Mouse (Mus musculus) T-helper 17 cell (primary cell): ENCODE measurements around the gene Myocos.

Source experiments
- in situ Hi-C, 2 experiments: fragments of 300-600 bp; cut with MboI, MseI; formaldehyde crosslinking; loops; 1 replicate in 1 of 2; 2 replicates in 1 of 2; pipeline ENCODE4 v1.15.1; 2025; ENCODE audit warnings: high pct_unique_total_duplicates in 2 of 2

Myocos gene

GRCm38 (mm10) chr1:162620487-162620886 lies 37.5 kb downstream of the Myocos start:
- in situ Hi-C loops, result no loop called here

- in situ Hi-C loops, result no loop called here
These were observed 42.5 kb downstream of the Myocos start for GRCm38 (mm10) chr1:162615511-162615910.

DNA sequence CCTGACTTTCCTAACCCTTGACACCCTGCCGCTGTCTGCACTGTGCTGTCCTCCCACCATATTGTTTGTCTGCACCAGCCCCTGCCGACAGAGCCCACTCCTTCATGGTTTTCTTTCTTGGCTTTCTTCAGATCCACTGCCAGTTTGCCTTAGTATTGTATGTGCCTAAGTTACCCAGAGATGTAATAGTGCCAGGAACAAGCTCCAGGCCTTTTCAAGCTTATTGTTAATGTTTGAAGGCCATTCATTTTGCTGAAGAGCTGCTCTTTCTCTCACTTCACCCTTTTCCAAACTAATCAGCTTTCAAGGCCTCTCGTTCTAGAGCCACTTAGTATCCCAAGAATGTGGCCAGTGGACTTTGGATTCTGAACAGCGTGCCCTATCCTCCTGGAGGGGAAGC lies 46.8 kb downstream of the Myocos start:
- in situ Hi-C loops, result no loop called here

GRCm38 (mm10) chr1:162609633-162610250 lies 48.3 kb downstream of the Myocos start:
- in situ Hi-C loops, result no loop called here

GRCm38 (mm10) chr1:162608127-162608526 lies 49.9 kb downstream of the Myocos start:
- in situ Hi-C loops, result no loop called here

DNA sequence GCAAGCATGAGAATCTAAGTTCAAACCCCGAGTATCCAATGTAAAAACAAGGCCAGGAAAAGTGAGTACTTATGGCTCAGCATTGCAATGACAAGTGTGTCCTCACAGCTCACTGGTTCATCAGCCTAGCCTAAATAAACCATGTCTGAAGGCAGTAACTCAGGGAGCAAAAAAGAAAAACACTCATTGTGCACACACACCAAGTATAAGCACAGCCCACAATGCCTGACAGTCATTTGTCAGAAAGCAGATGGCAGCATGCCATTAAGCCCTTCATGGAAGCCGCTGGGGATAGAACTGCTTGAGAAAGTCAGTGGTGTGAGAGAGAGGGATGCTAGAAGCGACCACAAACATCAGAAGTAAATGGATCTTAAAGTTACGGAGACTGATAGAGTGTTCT lies 56.7 kb downstream of the Myocos start:
- in situ Hi-C loops, result no loop called here

DNA sequence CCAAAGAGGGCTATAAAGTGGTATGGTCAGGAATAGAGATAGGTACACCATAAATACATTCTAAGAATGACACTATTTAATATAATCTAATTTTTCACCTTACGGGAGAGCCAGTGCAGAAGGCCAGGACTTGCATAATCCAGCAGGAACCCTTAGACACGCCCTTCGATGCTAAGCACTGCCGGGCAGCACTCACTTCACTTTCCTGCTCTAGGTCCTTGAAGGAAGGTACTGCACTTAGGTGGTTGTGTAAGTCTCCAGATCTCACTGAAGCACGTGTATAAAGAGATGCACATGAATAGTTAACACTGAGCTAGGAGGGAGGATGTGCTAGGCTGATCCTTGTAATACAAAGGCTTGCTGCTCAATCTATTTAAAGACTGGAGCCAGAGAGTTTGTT lies 58.4 kb downstream of the Myocos start:
- in situ Hi-C loops, result no loop called here

GRCm38 (mm10) chr1:162597379-162598102 lies 60.5 kb downstream of the Myocos start:
- in situ Hi-C loops, result no loop called here
